Mouse (Mus musculus) MEL (cell line): ENCODE measurements around the gene 1600014C10Rik. TPM values are rescaled to one million over a fixed set of nuclear protein-coding genes. Genes with fewer than 3 reads are reported as not detected.

Experiments used
- DNase-seq: peaks from one replicate; pipeline ENCODE4 v3.0.0; 2011; ENCODE audit warnings: low read depth, low spot score
- H3K27ac ChIP-seq: 2 replicates; pipeline ENCODE4 v1.5.1; 2012; ENCODE audit warnings: low read depth, mild to moderate bottlenecking, control low read depth, low read length, moderate library complexity; ENCODE audit not compliant: control insufficient read depth
- H3K27me3 ChIP-seq, 2 experiments: fragments of 150-350 bp in 1 of 2; sonication (generic) in 1 of 2; 2 replicates each; pipeline ENCODE4 v1.6.1; 2012; ENCODE audit warnings: low read length in 2 of 2, mild to moderate bottlenecking in 2 of 2, improper control_type of control experiment in 1 of 2, moderate library complexity in 1 of 2; ENCODE audit not compliant: insufficient read depth in 2 of 2, control insufficient read depth in 1 of 2
- H3K36me3 ChIP-seq, 2 experiments: 2 replicates each; pipeline ENCODE4 v1.6.1; 2012 to 2014; ENCODE audit warnings: low read length in 2 of 2, improper control_type of control experiment in 1 of 2, inconsistent platforms in 1 of 2, mild to moderate bottlenecking in 1 of 2; ENCODE audit not compliant: insufficient read depth in 2 of 2, control insufficient read depth in 1 of 2
- H3K4me1 ChIP-seq, 2 experiments: fragments of 150-350 bp in 1 of 2; sonication (generic) in 1 of 2; 2 replicates each; pipeline ENCODE4 v1.6.1; 2012; ENCODE audit warnings: low read length in 2 of 2, improper control_type of control experiment in 1 of 2, mild to moderate bottlenecking in 1 of 2; ENCODE audit not compliant: insufficient read depth in 2 of 2, control insufficient read depth in 1 of 2
- H3K4me3 ChIP-seq, 2 experiments: fragments of 150-350 bp in 1 of 2; sonication (generic) in 1 of 2; 2 replicates each; pipeline ENCODE4 v1.5.1; 2012; ENCODE audit warnings: low read depth in 2 of 2, low read length in 2 of 2, mild to moderate bottlenecking in 2 of 2, moderate library complexity in 2 of 2, control low read depth in 1 of 2, improper control_type of control experiment in 1 of 2; ENCODE audit not compliant: control insufficient read depth in 1 of 2, insufficient read depth in 1 of 2
- H3K79me2 ChIP-seq: 2 replicates; pipeline ENCODE4 v1.6.1; 2012; ENCODE audit warnings: mild to moderate bottlenecking, low read length, moderate library complexity; ENCODE audit not compliant: control insufficient read depth, poor library complexity, insufficient read depth
- H3K9ac ChIP-seq: 2 replicates; pipeline ENCODE4 v1.6.1; 2012; ENCODE audit warnings: low read depth, mild to moderate bottlenecking, control low read depth, low read length, moderate library complexity; ENCODE audit not compliant: control insufficient read depth, poor library complexity, severe bottlenecking
- H3K9me3 ChIP-seq: fragments of 150-350 bp; sonication (generic); replicated peaks from 2 replicates; pipeline ENCODE4 v1.6.1; 2012; ENCODE audit warnings: mild to moderate bottlenecking, low read length, improper control_type of control experiment, moderate library complexity; ENCODE audit not compliant: insufficient read depth
- CTCF ChIP-seq, 3 experiments: IDR thresholded peaks in 2 of 3; conservative IDR thresholded peaks in 1 of 3; 2 replicates each; pipeline ENCODE4 v1.5.1; 2011 to 2012; ENCODE audit warnings: low read length in 3 of 3, low read depth in 2 of 3, mild to moderate bottlenecking in 2 of 3, improper control_type of control experiment in 1 of 3, inconsistent platforms in 1 of 3, mixed read lengths in 1 of 3, moderate library complexity in 1 of 3; ENCODE audit not compliant: control insufficient read depth in 1 of 3, insufficient read depth in 1 of 3, poor library complexity in 1 of 3, severe bottlenecking in 1 of 3
- ELF1 ChIP-seq: IDR thresholded peaks from 2 replicates; pipeline ENCODE4 v1.6.1; 2014; ENCODE audit warnings: low read depth, mild to moderate bottlenecking, inconsistent platforms, low read length, improper control_type of control experiment, moderate library complexity
- ETS1 ChIP-seq: IDR thresholded peaks from 2 replicates; pipeline ENCODE4 v1.6.1; 2012; ENCODE audit warnings: low read depth, mild to moderate bottlenecking, inconsistent platforms, low read length, improper control_type of control experiment, moderate library complexity
- HCFC1 ChIP-seq: IDR thresholded peaks from 2 replicates; pipeline ENCODE4 v1.6.1; 2012; ENCODE audit warnings: low read depth, mild to moderate bottlenecking, inconsistent platforms, low read length, improper control_type of control experiment, moderate library complexity
- MXI1 ChIP-seq: IDR thresholded peaks from 2 replicates; pipeline ENCODE4 v1.6.1; 2011; ENCODE audit warnings: mild to moderate bottlenecking, low read depth, low read length, improper control_type of control experiment
- POLR2AphosphoS5 ChIP-seq: IDR thresholded peaks from 2 replicates; pipeline ENCODE4 v1.6.1; 2012; ENCODE audit warnings: low read depth, borderline replicate concordance, mild to moderate bottlenecking, inconsistent platforms, low read length, moderate library complexity, mixed read lengths
- RAD21 ChIP-seq: IDR thresholded peaks from 2 replicates; pipeline ENCODE4 v1.6.1; 2011; ENCODE audit warnings: mild to moderate bottlenecking, low read depth, low read length, improper control_type of control experiment
- RCOR1 ChIP-seq: IDR thresholded peaks from 2 replicates; pipeline ENCODE4 v1.6.1; 2012; ENCODE audit warnings: low read depth, mild to moderate bottlenecking, inconsistent platforms, low read length, improper control_type of control experiment
- SMC3 ChIP-seq: IDR thresholded peaks from 2 replicates; pipeline ENCODE4 v1.6.1; 2011; ENCODE audit warnings: low read depth, low read length, improper control_type of control experiment
- UBTF ChIP-seq: IDR thresholded peaks from 2 replicates; pipeline ENCODE4 v1.6.1; 2012; ENCODE audit warnings: low read depth, mild to moderate bottlenecking, inconsistent platforms, low read length, improper control_type of control experiment, moderate library complexity, borderline replicate concordance; ENCODE audit not compliant: insufficient read depth
- ZC3H11A ChIP-seq: IDR thresholded peaks from 2 replicates; pipeline ENCODE4 v1.6.1; 2012; ENCODE audit warnings: low read depth, mild to moderate bottlenecking, inconsistent platforms, low read length, improper control_type of control experiment
- ZKSCAN1 ChIP-seq: IDR thresholded peaks from 2 replicates; pipeline ENCODE4 v1.6.1; 2012; ENCODE audit warnings: low read depth, mild to moderate bottlenecking, inconsistent platforms, low read length, improper control_type of control experiment, moderate library complexity
- ZNF384 ChIP-seq: IDR thresholded peaks from 2 replicates; pipeline ENCODE4 v1.6.1; 2012; ENCODE audit warnings: low read depth, mild to moderate bottlenecking, inconsistent platforms, low read length, improper control_type of control experiment
- polyA plus RNA-seq, 2 experiments: library from polyadenylated mRNA; stranded (reverse) in 1 of 2; unstranded in 1 of 2; fragments of >175 nt in 1 of 2; fragments of >200 nt in 1 of 2; gene quantifications; 2 replicates each; pipeline versions ENCODE4 v1.2.1 to v1.2.4; 2012; ENCODE audit warnings: low replicate concordance in 2 of 2, low read depth in 1 of 2; ENCODE audit not compliant: insufficient read length in 2 of 2, insufficient read depth in 1 of 2, missing spikeins in 1 of 2
- total RNA-seq: library from RNA; depleted of rRNA; stranded (reverse); fragments of 300-350 nt; gene quantifications from 2 replicates; pipeline ENCODE4 v1.2.3, GENCODE M21; 2012

The 1600014C10Rik gene
- total and polyA plus RNA-seq, 3 experiments, result 10.2 to 14.7 TPM; not detected in 1

DNA sequence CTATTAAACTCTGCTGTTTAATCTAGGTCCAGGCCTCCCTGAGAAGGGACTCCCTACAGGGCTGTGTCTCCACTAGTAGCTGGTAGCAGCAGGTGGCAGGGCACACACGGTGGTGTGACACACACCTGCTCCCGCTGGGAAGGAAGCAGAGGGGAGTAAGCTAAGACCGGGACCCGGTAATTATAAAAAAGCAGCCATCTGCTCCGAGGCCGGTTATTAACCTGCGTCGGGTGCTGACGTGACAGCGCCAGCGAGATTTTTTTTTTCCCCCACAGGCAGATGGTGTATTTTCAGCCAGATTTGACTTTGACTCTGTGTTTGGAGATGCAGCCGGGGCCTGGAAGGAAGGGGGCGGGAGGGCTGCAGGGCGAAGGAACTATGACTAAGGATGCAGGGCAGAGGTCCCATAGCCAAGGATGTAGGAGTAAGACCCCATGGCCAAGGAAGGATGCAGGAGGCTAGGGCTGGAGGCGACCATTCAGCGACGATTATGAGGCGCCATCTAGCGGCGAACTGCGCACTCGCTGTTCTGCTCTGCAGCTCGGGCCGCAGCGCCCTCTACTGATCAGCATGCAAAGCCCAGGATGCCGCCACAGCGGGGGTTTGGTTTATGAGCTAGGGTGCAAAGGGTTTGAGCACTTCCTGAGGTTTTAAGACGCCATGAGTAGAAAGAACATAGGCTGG is 17.7 kb downstream of the 1600014C10Rik start:
- peak overlapping the region in 1 of 2 experiments; percentile 15; a peak in 1 of 4 replicates for H3K4me3 ChIP-seq
- no peak overlapping the region for H3K27ac ChIP-seq
- H3K79me2 ChIP-seq, result no peaks in the 10 kb centered on the region
- H3K27me3 ChIP-seq, result no peaks in the 10 kb centered on the region; a peak in 1 of 4 replicates
- peak; percentile 86 for DNase-seq
- H3K9ac ChIP-seq, result no peak overlapping the region
- TF ChIP-seq RCOR1 (no peak), RAD21 (peak; percentile 67), POLR2AphosphoS5 (no peak), ELF1 (no peak), CTCF (IDR thresholded peaks at IDR 0.05 in 2 of 3, conservative IDR thresholded peaks at IDR 0.05 in 1 of 3; ENCODE audit: control insufficient read depth in 1 of 3, insufficient read depth in 1 of 3, low read depth in 2 of 3, low read length in 3 of 3, poor library complexity in 1 of 3, severe bottlenecking in 1 of 3) (peak in 2 of 3 experiments; percentile 98 to 100; a peak in 5 of 6 replicates), UBTF (no peak), ZC3H11A (no peak; the same call in 1 of the 2 replicates), MXI1 (no peak), ZNF384 (0 out of 2 replicates have a peak, but pooled peaks have one; percentile 6), SMC3 (peak; percentile 68)
- H3K4me1 ChIP-seq, result no peaks in the 10 kb centered on the region
- H3K36me3 ChIP-seq, result no peaks in the 10 kb centered on the region; a peak in 1 of 4 replicates
- no peaks in the 10 kb centered on the region for H3K9me3 ChIP-seq

DNA sequence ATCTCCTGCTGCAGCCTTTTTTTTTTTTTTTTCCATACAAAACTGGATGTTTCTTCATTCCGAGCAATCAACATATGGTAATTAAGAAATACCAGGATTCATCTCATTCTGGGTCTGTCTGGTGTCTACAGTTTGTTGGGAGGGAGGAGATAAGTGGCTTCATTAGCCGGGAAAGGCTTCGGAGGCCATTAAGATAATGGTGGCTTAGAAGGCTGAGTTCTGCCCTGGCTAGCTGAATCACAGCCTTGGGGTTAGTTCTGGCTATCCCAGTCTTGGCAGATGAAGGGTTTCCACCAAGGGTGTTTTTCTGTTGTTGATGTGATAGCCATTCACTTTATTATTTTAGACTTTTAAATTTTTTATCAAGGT is 18.3 kb downstream of the 1600014C10Rik start:
- no peak for DNase-seq
- no peaks in the 10 kb centered on the region; a peak in 1 of 4 replicates for H3K36me3 ChIP-seq
- no peak for TF ChIP-seq ZKSCAN1
- TF ChIP-seq ETS1, result no peak
- TF ChIP-seq ELF1, result no peak
- TF ChIP-seq HCFC1, result 0 out of 2 replicates have a peak, but pooled peaks have one; percentile 1
- H3K9ac ChIP-seq, result no peak overlapping the region
- no peaks in the 10 kb centered on the region for H3K79me2 ChIP-seq
- H3K27ac ChIP-seq, result no peak overlapping the region
- no peak overlapping the region for H3K4me3 ChIP-seq
- H3K27me3 ChIP-seq, result no peaks in the 10 kb centered on the region; a peak in 1 of 4 replicates
- no peaks in the 10 kb centered on the region for H3K9me3 ChIP-seq
- H3K4me1 ChIP-seq, result no peaks in the 10 kb centered on the region

DNA sequence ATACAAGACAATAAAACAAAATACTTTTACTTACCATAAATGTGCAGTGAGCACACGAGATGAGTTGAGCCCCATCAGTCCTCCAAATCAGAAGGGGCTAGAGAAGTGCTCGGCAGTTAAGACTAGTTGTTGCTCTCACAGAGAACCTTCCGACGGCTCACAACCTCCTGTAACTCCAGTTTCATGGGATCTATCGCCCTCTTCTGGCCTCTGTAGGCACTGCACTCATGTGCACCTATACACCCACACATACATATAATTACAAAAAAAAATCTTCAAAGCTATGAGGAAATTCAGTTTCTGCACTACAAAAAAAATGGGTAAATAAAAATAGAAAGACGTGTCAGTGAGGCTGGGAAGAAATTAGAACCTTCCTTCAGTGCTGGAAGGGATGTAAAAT is 21.3 kb downstream of the 1600014C10Rik start:
- Histone ChIP-seq H3K9ac (no peak overlapping the region), H3K4me1 (no peaks in the 10 kb centered on the region), H3K9me3 (no peaks in the 10 kb centered on the region), H3K4me3 (no peak overlapping the region), H3K27me3 (no peaks in the 10 kb centered on the region; a peak in 1 of 4 replicates), H3K79me2 (no peaks in the 10 kb centered on the region), H3K36me3 (no peaks in the 10 kb centered on the region; a peak in 1 of 4 replicates), H3K27ac (no peak overlapping the region)
- peak; percentile 36 for DNase-seq
- TF ChIP-seq ELF1 (no peak), CTCF (IDR thresholded peaks at IDR 0.05 in 2 of 3, conservative IDR thresholded peaks at IDR 0.05 in 1 of 3; ENCODE audit: control insufficient read depth in 1 of 3, insufficient read depth in 1 of 3, low read depth in 2 of 3, low read length in 3 of 3, poor library complexity in 1 of 3, severe bottlenecking in 1 of 3) (peak; percentile 23 to 27 (median 24); a peak in 3 of 6 replicates)
